ENCODE assay signal across 21 mouse cellular contexts in genomic region chr1:192532212-192532611, GRCm38 (mm10).
DNase-seq lines count a peak whose midpoint lies in the region; ATAC-seq and TF ChIP-seq lines count a peak whose summit lies in the region.
"Had no signal": no experiment of that assay in that cellular context is flagged by ENCODE, and none has a peak within 500 bp of the region (broad histone marks: within the 10 kb centered on the region; RNA-seq: fewer than 3 reads in every experiment).

No protein-coding gene starts in this region.

- 35% methylated on average over 2 of the region's 2 CpGs for WGBS in heart, embryonic 12.5 days
- 20% methylated on average over 2 of the region's 2 CpGs for WGBS in liver, postnatal 0 days (ENCODE audit: insufficient replicate concordance)
- 73% methylated on average over 2 of the region's 2 CpGs for WGBS in forebrain, embryonic 15.5 days

- no peak overlapping the region for H3K4me2 ChIP-seq in heart, embryonic 12.5 days
- H3K4me2 ChIP-seq in liver, postnatal 0 days (ENCODE audit: low read depth, low read length): no peak overlapping the region
- no peak overlapping the region for H3K4me2 ChIP-seq in forebrain, embryonic 15.5 days (replicated peaks)
- H3K4me2 ChIP-seq: embryonic facial prominence, embryonic 15.5 days; heart, embryonic 15.5 days; midbrain, embryonic 11.5 days had no signal

- no peaks in the 10 kb centered on the region for H3K27me3 ChIP-seq in heart, embryonic 12.5 days (replicated peaks)
- H3K27me3 ChIP-seq in liver, postnatal 0 days (ENCODE audit: insufficient read depth, low read length): no peaks in the 10 kb centered on the region
- H3K27me3 ChIP-seq in forebrain, embryonic 15.5 days: no peaks in the 10 kb centered on the region
- H3K27me3 ChIP-seq: embryonic facial prominence, embryonic 15.5 days; heart, embryonic 15.5 days had no signal

- H3K9ac ChIP-seq in heart, embryonic 12.5 days: no peak overlapping the region
- H3K9ac ChIP-seq in liver, postnatal 0 days (replicated peaks): no peak overlapping the region
- no peak overlapping the region for H3K9ac ChIP-seq in forebrain, embryonic 15.5 days (replicated peaks)
- H3K9ac ChIP-seq: embryonic facial prominence, embryonic 15.5 days; heart, embryonic 15.5 days had no signal

- no peak overlapping the region for H3K4me3 ChIP-seq in heart, embryonic 12.5 days
- no peak overlapping the region for H3K4me3 ChIP-seq in liver, postnatal 0 days (ENCODE audit: low read depth, low read length)
- no peak overlapping the region for H3K4me3 ChIP-seq in forebrain, embryonic 15.5 days
- H3K4me3 ChIP-seq: embryonic facial prominence, embryonic 15.5 days; forebrain, embryonic 10.5 days; gastrocnemius, adult 2 months; heart, embryonic 15.5 days had no signal

- TF ChIP-seq EP300 in liver, postnatal 0 days (IDR thresholded peaks at IDR 0.05; ENCODE audit: low read depth): no peak

- ATAC-seq in heart, embryonic 12.5 days (ENCODE audit: insufficient number of reproducible peaks, low FRiP score): no peak
- ATAC-seq in common myeloid progenitor, adult 5-6 weeks (replicated peaks; ENCODE audit: low read depth, poor library complexity, severe bottlenecking): peak; percentile 53
- ATAC-seq in liver, postnatal 0 days: 0 out of 2 replicates have a peak, but pooled peaks have one; percentile 25
- ATAC-seq in forebrain, embryonic 15.5 days (replicated peaks): no peak
- no peak for ATAC-seq in monocyte, adult 5-6 weeks (replicated peaks; ENCODE audit: insufficient number of reproducible peaks, low FRiP score, low TSS enrichment, poor library complexity, severe bottlenecking)

- H3K4me1 ChIP-seq in heart, embryonic 12.5 days (replicated peaks): peaks cover 16% of the 10 kb centered on the region
- H3K4me1 ChIP-seq in liver, postnatal 0 days (ENCODE audit: insufficient read depth): no peaks in the 10 kb centered on the region
- no peaks in the 10 kb centered on the region for H3K4me1 ChIP-seq in forebrain, embryonic 15.5 days
- H3K4me1 ChIP-seq: embryonic facial prominence, embryonic 15.5 days had no signal

- no peak overlapping the region for H3K27ac ChIP-seq in heart, embryonic 12.5 days (ENCODE audit: poor library complexity, severe bottlenecking)
- no peak overlapping the region for H3K27ac ChIP-seq in liver, postnatal 0 days (ENCODE audit: low read depth)
- no peak overlapping the region for H3K27ac ChIP-seq in forebrain, embryonic 15.5 days (replicated peaks)
- H3K27ac ChIP-seq: embryonic facial prominence, embryonic 15.5 days; forebrain, embryonic 10.5 days; gastrocnemius, adult 2 months; heart, embryonic 15.5 days; stomach, postnatal 0 days had no signal

- H3K9me3 ChIP-seq in heart, embryonic 12.5 days (replicated peaks): no peaks in the 10 kb centered on the region
- no peaks in the 10 kb centered on the region for H3K9me3 ChIP-seq in liver, postnatal 0 days (ENCODE audit: low read length)
- no peaks in the 10 kb centered on the region for H3K9me3 ChIP-seq in forebrain, embryonic 15.5 days
- H3K9me3 ChIP-seq: embryonic facial prominence, embryonic 15.5 days; forebrain, embryonic 10.5 days; heart, embryonic 15.5 days had no signal

- peak; percentile 9 for DNase-seq in heart, adult 8-10 months (ENCODE audit: low spot score)
- DNase-seq in liver, postnatal 0 days: no peak
- peak; percentile 32 for DNase-seq in lung, postnatal 36 days
- no peak for DNase-seq in T-cell, adult 2 months (ENCODE audit: low spot score)
- DNase-seq: adrenal gland, adult 8-10 months; cerebellum, postnatal 10 days; gastrocnemius, adult 2 months; heart, adult 11 months; kidney, adult 2 months; kidney, postnatal 14 days; right cerebral cortex, adult 18-20 months had no signal

- no peak for TF ChIP-seq CTCF in liver, postnatal 0 days (IDR thresholded peaks at IDR 0.05; ENCODE audit: low read depth)

- no peaks in the 10 kb centered on the region for H3K36me3 ChIP-seq in heart, embryonic 12.5 days
- no peaks in the 10 kb centered on the region for H3K36me3 ChIP-seq in liver, postnatal 0 days (replicated peaks; ENCODE audit: insufficient read depth, low read length)
- H3K36me3 ChIP-seq in forebrain, embryonic 15.5 days: no peaks in the 10 kb centered on the region
- H3K36me3 ChIP-seq: embryonic facial prominence, embryonic 15.5 days; forebrain, embryonic 10.5 days; G1E; heart, embryonic 15.5 days had no signal

Comparison
In these comparisons a context has a peak if more than half of its experiments do, and no peak if none do; other contexts are left out.
1. DNase-seq: peak in heart, adult 8-10 months (single experiment) and lung, postnatal 36 days (single experiment); none in liver, postnatal 0 days (single experiment) and T-cell, adult 2 months (single experiment).
2. ATAC-seq: peak in common myeloid progenitor, adult 5-6 weeks (single experiment) and liver, postnatal 0 days (single experiment); none in heart, embryonic 12.5 days (single experiment), forebrain, embryonic 15.5 days (single experiment) and monocyte, adult 5-6 weeks (single experiment).